8 mouse cellular contexts compared by ENCODE assay signal in genomic region chr14:31942266-31942960, GRCm38 (mm10).
A peak's percentile ranks its signal among the peaks of the same experiment; 100 is the strongest.
DNase-seq lines count a peak whose midpoint lies in the region; ATAC-seq and TF ChIP-seq lines count a peak whose summit lies in the region.

No protein-coding gene starts in this region.

- no peak overlapping the region for H3K9ac ChIP-seq in lung, embryonic 14.5 days

- no peak overlapping the region for H3K4me3 ChIP-seq in lung, embryonic 14.5 days (ENCODE audit: low read depth, low read length)

- DNase-seq in adrenal gland, adult 2 months = peak; percentile 62
- no peak for DNase-seq in adrenal gland, adult 8-10 months
- DNase-seq in left cerebral cortex, adult 18-20 months (ENCODE audit: low spot score in 2 of 2) = peak; percentile 27 to 31
- no peak for DNase-seq in left cerebral cortex, adult 8-10 months (ENCODE audit: low spot score in 2 of 2)
- DNase-seq in brain, embryonic 14.5 days (ENCODE audit: low read depth) = no peak
- no peak for DNase-seq in lung, embryonic 14.5 days
- DNase-seq in layer of hippocampus, postnatal 25 days (ENCODE audit: extremely low spot score in 1 of 2, low spot score in 1 of 2) = no peak

- ATAC-seq in lung, embryonic 14.5 days (ENCODE audit: insufficient read depth) = peak; percentile 22; the same call in 1 of the 2 replicates
- ATAC-seq in inflammation-experienced regulatory T-cells, adult 6 months = no peak

- peak; percentile 43; the same call in 1 of the 2 replicates for TF ChIP-seq CTCF in brain, embryonic 14.5 days (IDR thresholded peaks at IDR 0.05; ENCODE audit: borderline replicate concordance, extremely low read depth, insufficient read depth, insufficient read length)
- peak; percentile 52 for TF ChIP-seq CTCF in lung, embryonic 14.5 days (IDR thresholded peaks at IDR 0.05; ENCODE audit: low read depth)

- H3K9me3 ChIP-seq in lung, embryonic 14.5 days (ENCODE audit: low read depth, low read length) = no peaks in the 10 kb centered on the region

- WGBS in lung, embryonic 14.5 days = 48% methylated on average over 3 of the region's 3 CpGs

- H3K27ac ChIP-seq in lung, embryonic 14.5 days (ENCODE audit: low read depth) = no peak overlapping the region

- no peaks in the 10 kb centered on the region for H3K36me3 ChIP-seq in lung, embryonic 14.5 days (ENCODE audit: insufficient read depth)

- no peaks in the 10 kb centered on the region for H3K4me1 ChIP-seq in lung, embryonic 14.5 days (ENCODE audit: insufficient read depth)

- H3K4me2 ChIP-seq in lung, embryonic 14.5 days = no peak overlapping the region

- H3K27me3 ChIP-seq in lung, embryonic 14.5 days (ENCODE audit: insufficient read depth, low read length) = no peaks in the 10 kb centered on the region

- TF ChIP-seq POLR2A in brain, embryonic 14.5 days (IDR thresholded peaks at IDR 0.05; ENCODE audit: borderline replicate concordance, extremely low read depth, insufficient read depth, insufficient read length, poor library complexity, severe bottlenecking) = no peak

Comparison
In these comparisons a context has a peak if more than half of its experiments do, and no peak if none do; other contexts are left out.
1. DNase-seq: peak in adrenal gland, adult 2 months (single experiment) and left cerebral cortex, adult 18-20 months (2 of 2); none in adrenal gland, adult 8-10 months (single experiment), left cerebral cortex, adult 8-10 months (0 of 2), brain, embryonic 14.5 days (single experiment), lung, embryonic 14.5 days (single experiment) and layer of hippocampus, postnatal 25 days (0 of 2).